Mouse (Mus musculus) cerebral cortex, adult 2 months (tissue): ENCODE measurements around the gene Hist1h4d.

ENCODE experiments used
- WGBS: fragments of 180-500 bp; shearing (Covaris S2); methylation state at CpG from one replicate; pipeline ENCODE4 v1.1.7; 2018; 5-methylcytosine and 5-hydroxymethylcytosine counted together

Gene Hist1h4d

GRCm38 (mm10) chr13:23551146-23551834, 30.1 kb upstream of the Hist1h4d start, which contains the start of gene Hist1h4f:
Gene Hist1h4f (minus strand): TSS chr13:23551648.
- WGBS: 1% methylated on average over 47 of the region's 47 CpGs

DNA sequence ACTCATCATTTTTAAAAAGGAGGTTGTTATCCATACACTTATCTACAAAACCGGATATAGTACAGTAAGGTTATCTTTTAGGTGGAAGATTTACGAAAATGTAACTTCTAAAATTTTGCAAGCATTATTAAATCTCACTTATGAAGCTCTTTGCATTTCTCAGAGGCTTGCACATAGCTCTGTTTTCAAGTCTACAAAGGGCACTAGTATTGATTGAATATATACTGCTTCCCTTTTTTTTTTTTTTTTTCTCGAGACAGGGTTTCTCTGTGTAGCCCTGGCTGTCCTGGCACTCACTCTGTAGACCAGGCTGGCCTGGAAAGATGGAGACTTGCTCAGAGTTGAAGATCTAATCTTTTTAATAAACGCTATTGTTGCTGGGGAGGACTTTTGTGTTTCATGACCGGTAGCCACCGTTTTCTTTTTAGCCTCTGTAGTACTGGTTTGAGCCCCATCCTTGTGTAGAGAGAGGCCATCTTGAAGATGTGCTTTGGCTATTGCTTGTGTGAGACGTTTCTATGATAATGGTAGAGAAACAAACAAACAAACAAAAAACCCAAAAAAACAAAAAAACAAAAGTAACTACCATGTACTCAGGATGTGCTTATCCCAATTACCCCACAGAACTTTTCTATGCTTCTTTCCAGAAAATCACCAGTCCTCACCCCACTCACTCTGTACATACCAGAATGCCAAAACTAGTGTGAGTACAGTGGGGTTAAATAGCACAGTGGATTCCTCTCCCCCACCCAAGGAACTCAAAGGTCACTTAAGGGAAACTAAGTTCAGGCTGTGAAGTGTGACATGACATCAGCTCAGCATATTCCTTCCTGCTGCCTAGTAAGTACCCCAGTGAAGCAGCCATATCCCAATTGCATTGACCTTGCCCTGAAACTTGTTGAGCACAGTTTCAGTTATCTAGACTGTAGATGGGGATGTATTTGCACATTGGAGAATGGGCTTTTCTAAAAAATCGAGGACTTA, 29.2 kb upstream of the Hist1h4d start:
- 43% methylated on average over 8 of the region's 8 CpGs for WGBS

DNA sequence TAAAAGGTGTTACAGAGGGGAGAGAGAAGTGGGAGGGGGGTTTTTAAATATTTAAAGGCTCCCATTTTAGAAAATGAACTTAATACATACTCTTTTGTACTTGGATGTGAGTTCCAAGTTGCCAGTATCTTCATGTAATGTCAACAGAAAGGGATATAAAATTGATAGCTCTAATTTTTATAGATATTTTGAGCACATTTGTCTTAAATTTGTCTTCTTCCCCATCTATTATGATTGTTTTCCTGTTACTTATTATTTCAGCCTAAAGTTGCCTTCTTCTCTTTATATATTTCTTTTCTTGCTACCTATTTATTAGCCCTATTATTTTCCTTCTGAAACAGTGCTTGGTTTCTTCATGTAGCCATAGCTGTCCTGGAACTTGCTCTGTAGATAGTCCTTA, 28.4 kb upstream of the Hist1h4d start, which contains the start of gene Hist1h1d:
Hist1h1d (plus strand) TSS at position 301 of the 400 bp plus-strand sequence.

GRCm38 (mm10) chr13:23554393-23554792, 27.0 kb upstream of the Hist1h4d start:
- 16% methylated on average over 9 of the region's 9 CpGs for WGBS

GRCm38 (mm10) chr13:23554925-23555838, 26.2 kb upstream of the Hist1h4d start:
- under 1% methylated on average over 54 of the region's 54 CpGs for WGBS

DNA sequence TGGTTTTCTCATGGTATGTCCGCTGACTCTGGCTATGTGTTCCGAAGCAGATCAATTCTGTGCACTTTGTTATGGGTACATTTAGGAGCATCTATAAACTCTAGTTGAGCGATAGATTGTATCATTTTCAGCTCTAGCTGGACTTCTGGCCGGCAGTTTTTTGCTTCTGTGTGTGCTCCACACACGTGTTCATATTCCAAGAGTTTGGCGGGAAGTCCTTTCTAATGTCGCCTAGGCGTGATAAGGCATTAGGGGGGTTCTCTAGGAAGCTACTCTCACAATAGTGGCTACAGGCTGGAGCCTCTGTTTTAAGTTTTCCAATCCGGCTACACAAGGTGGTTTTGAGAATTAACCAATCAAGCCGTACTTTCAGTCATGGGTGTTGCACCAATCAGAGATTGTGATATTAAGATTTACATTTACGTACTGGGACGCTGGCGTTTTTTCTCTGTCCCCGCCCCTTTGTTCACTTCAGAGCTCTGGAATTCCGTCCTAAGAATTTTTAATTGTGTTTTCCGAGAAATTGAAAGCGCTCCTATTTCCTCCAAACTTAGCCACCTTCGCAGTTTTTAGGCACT, 25.5 kb upstream of the Hist1h4d start:
- WGBS: under 1% methylated on average over 18 of the region's 18 CpGs

DNA sequence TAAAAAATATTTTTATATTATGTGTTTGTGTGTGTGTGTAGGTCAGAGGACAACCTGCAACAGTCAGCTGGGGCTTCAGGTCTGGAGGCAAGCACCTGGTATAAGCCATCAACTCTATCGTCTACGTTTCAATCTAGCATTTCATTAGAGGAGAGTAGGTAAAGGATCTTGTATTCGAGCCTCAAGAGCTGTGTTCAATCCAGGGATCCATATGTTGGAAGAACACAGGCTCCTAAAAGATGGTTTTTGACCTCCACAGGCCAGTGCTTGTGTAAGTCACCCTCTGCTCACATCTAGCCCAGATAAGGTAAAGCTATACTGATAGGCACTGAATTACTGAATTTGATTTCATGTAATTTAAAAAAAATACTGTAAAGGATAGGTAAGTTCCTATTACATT, 24.5 kb upstream of the Hist1h4d start:
- WGBS: 57% methylated on average over 3 of the region's 3 CpGs

DNA sequence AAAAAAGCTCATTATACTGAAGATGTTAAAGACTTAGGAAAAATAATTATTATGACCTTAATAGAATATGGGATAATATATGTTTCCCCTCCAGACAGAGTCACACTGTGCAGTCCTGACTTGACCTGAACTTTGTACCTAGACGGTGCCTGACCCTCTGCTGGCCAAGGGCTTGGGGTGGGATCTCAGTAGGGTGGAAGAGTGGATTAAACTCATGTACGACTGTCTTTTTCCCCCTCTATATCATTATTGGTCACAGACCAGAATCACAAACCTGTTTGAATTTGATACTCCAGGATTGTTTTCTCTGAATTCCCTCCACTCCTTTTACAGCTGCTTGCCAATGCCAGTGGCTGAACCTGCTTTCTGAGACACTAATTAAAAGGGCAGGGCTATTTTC, 20.7 kb upstream of the Hist1h4d start:
- WGBS: 18% methylated on average over 2 of the region's 2 CpGs

DNA sequence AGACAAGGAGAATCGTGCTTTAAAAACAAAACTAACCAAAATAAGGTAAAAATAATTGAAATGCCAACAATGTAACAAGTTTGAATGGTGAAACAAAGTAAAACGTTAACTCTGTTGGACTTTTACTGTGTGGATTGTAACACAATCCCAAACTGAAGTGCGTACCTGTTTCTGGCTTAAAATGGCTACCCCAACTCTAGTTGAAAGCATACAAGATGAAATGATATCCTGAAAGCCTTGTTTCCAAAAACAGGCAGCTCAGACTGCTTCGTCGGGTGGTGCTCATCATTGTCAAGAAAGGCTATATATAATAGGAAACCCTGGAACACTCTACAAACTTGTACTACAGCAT, 19.9 kb upstream of the Hist1h4d start:
- WGBS: 0% methylated on average over 2 of the region's 5 CpGs

- under 1% methylated on average over 58 of the region's 67 CpGs for WGBS
These were observed 19.3 kb upstream of the Hist1h4d start, which contains the start of gene Hist1h3e for GRCm38 (mm10) chr13:23561883-23562659. Gene Hist1h3e (minus strand): TSS chr13:23562369.

DNA sequence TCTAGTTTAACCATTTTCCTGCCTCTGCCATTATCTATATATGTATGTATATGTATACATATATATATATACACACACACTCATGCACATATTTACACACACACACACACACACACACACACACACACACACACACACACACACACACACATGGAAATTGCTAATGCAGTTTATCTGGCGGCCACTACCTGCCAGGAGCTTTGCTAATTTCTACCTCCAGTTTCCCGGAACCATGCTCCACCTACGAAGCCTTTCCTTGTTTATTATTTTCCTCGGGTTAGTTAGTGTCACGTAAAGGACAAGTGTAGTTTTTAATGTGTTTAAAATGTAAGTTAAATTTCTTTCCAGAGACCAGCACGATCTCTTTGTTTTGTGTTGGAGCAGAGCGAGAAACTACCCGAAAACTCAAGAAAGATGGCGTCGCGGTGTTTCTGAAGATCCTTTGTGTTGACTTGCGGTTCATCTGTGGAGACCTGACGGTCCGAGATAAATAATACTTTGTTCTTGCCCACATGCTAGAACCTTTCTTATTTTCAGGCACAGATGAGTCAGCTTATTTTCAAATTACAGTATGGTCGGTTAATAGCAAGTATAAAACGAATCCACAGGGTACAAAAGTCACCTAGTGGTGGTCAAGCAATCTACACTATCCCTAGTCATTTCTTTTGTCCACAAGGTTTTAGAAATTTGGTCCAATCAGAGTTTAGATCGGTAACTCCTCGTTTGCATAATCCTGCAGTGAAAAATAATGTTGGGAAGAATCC, 18.5 kb upstream of the Hist1h4d start:
- under 1% methylated on average over 18 of the region's 18 CpGs for WGBS

GRCm38 (mm10) chr13:23564482-23564881, 16.9 kb upstream of the Hist1h4d start:
- WGBS: 91% methylated on average over 2 of the region's 2 CpGs

GRCm38 (mm10) chr13:23570261-23571021, 11.0 kb upstream of the Hist1h4d start:
- WGBS: 2% methylated on average over 29 of the region's 41 CpGs

- WGBS: under 1% methylated on average over 18 of the region's 18 CpGs
These were observed 10.3 kb upstream of the Hist1h4d start, which contains the start of the genes Hist1h2ae and Hist1h2bg for GRCm38 (mm10) chr13:23571022-23571503. Gene Hist1h2ae (minus strand): TSS chr13:23571220. Gene Hist1h2bg (plus strand): TSS chr13:23571396.

DNA sequence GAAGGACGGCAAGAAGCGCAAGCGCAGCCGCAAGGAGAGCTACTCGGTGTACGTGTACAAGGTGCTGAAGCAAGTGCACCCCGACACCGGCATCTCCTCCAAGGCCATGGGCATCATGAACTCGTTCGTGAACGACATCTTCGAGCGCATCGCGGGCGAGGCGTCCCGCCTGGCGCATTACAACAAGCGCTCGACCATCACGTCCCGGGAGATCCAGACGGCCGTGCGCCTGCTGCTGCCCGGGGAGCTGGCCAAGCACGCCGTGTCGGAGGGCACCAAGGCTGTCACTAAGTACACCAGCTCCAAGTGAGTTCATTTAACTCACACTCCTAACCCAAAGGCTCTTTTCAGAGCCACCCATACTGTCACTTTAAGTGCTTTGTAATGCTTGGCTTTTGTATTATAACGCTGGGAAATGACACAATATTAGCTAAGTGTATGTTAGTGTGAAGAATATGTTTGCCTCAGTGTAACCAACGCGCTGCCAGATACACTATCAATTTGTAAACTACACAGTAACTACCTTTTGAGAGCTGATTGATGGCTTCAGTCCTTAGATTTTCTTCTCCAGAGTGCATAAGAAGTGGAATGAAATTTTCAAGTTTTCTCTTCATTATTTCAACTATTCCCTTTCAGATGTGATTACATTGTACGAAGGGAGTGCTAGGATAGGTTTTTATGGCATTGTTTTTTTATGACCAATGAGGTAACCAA, 9.7 kb upstream of the Hist1h4d start:
- 1% methylated on average over 18 of the region's 34 CpGs for WGBS

- WGBS: 33% methylated on average over 2 of the region's 2 CpGs
These were observed 9.0 kb upstream of the Hist1h4d start for GRCm38 (mm10) chr13:23572218-23573033.
